Mouse (Mus musculus) limb, embryonic 10.5 days (tissue): ENCODE results near the gene Plk3. TPM values are rescaled to one million over a fixed set of nuclear protein-coding genes. Genes with fewer than 3 reads are reported as not detected.

ENCODE experiments used
- DNase-seq: peaks from one replicate; pipeline ENCODE4 v3.0.0-alpha.2; 2017; ENCODE audit warnings: low spot score
- H3K27ac ChIP-seq: fragments of 300-500 bp; sonication (generic); 2 replicates; pipeline ENCODE4 v1.5.1; 2016; ENCODE audit warnings: mild to moderate bottlenecking
- H3K27me3 ChIP-seq: fragments of 300-500 bp; sonication (generic); 2 replicates; pipeline ENCODE4 v1.6.1; 2016; ENCODE audit warnings: low read depth, mild to moderate bottlenecking; ENCODE audit not compliant: poor library complexity, severe bottlenecking
- H3K36me3 ChIP-seq: fragments of 300-500 bp; sonication (generic); 2 replicates; pipeline ENCODE4 v1.6.1; 2016; ENCODE audit warnings: mild to moderate bottlenecking, moderate library complexity
- H3K4me1 ChIP-seq: fragments of 300-500 bp; sonication (generic); 2 replicates; pipeline ENCODE4 v1.6.1; 2016
- H3K4me3 ChIP-seq: fragments of 300-500 bp; sonication (generic); 2 replicates; pipeline ENCODE4 v1.5.1; 2016; ENCODE audit warnings: mild to moderate bottlenecking, moderate library complexity
- H3K9me3 ChIP-seq: fragments of 300-500 bp; sonication (generic); replicated peaks from 2 replicates; pipeline ENCODE4 v1.6.1; 2016; ENCODE audit warnings: mild to moderate bottlenecking
- WGBS: fragments of 180-500 bp; shearing (Covaris S2); methylation state at CpG from one replicate; pipeline ENCODE4 v1.1.7; 2016; 5-methylcytosine and 5-hydroxymethylcytosine counted together
- polyA plus RNA-seq: library from polyadenylated mRNA; unstranded; fragments of >200 nt; fragmentation: Nextera tagmentation; extraction: Ambion mirVana; gene quantifications from 2 replicates; pipeline ENCODE4 v1.2.1, GENCODE M21; 2016

Gene Plk3
- polyA plus RNA-seq, 1 experiment from 2014 or later, result 2.5 TPM

GRCm38 (mm10) chr4:117132794-117133143 lies 994 bp downstream of the Plk3 start:
- Histone ChIP-seq H3K27ac (no peak overlapping the region), H3K36me3 (peaks cover 26% of the 10 kb centered on the region), H3K4me1 (peaks cover 35% of the 10 kb centered on the region), H3K4me3 (peak overlapping the region; percentile 69), H3K9me3 (no peaks in the 10 kb centered on the region), H3K27me3 (peaks cover 35% of the 10 kb centered on the region)
- no peak for DNase-seq
- WGBS, result 11% methylated on average over 11 of the region's 11 CpGs

GRCm38 (mm10) chr4:117131890-117132793 lies 1.6 kb downstream of the Plk3 start:
- Histone ChIP-seq H3K36me3 (peaks cover 26% of the 10 kb centered on the region), H3K4me3 (peak overlapping the region; percentile 69; the same call in 1 of the 2 replicates), H3K27me3 (peaks cover 35% of the 10 kb centered on the region), H3K4me1 (peaks cover 35% of the 10 kb centered on the region), H3K27ac (no peak overlapping the region), H3K9me3 (no peaks in the 10 kb centered on the region)
- DNase-seq, result no peak
- 23% methylated on average over 7 of the region's 7 CpGs for WGBS

GRCm38 (mm10) chr4:117131198-117131597 lies 2.6 kb downstream of the Plk3 start:
- H3K4me3 ChIP-seq, result no peak overlapping the region
- 80% methylated on average over 6 of the region's 6 CpGs for WGBS
- peaks cover 26% of the 10 kb centered on the region for H3K36me3 ChIP-seq
- peaks cover 38% of the 10 kb centered on the region for H3K4me1 ChIP-seq
- peaks cover 35% of the 10 kb centered on the region for H3K27me3 ChIP-seq
- no peak for DNase-seq
- no peak overlapping the region for H3K27ac ChIP-seq
- H3K9me3 ChIP-seq, result no peaks in the 10 kb centered on the region

- peaks cover 35% of the 10 kb centered on the region for H3K27me3 ChIP-seq
- DNase-seq, result no peak
- H3K4me1 ChIP-seq, result peaks cover 38% of the 10 kb centered on the region
- peaks cover 26% of the 10 kb centered on the region for H3K36me3 ChIP-seq
- no peak overlapping the region for H3K4me3 ChIP-seq
- H3K27ac ChIP-seq, result no peak overlapping the region
- H3K9me3 ChIP-seq, result no peaks in the 10 kb centered on the region
- 70% methylated on average over 6 of the region's 6 CpGs for WGBS
Measured at GRCm38 (mm10) chr4:117130790-117131189, 3.0 kb downstream of the Plk3 start.

- Histone ChIP-seq H3K27ac (no peak overlapping the region), H3K4me1 (peaks cover 45% of the 10 kb centered on the region), H3K9me3 (no peaks in the 10 kb centered on the region), H3K27me3 (peaks cover 30% of the 10 kb centered on the region), H3K4me3 (no peak overlapping the region), H3K36me3 (peaks cover 26% of the 10 kb centered on the region)
- 89% methylated on average over 33 of the region's 33 CpGs for WGBS
- no peak for DNase-seq
Measured at GRCm38 (mm10) chr4:117127991-117128686, 5.6 kb downstream of the Plk3 start.

GRCm38 (mm10) chr4:117126675-117127290 lies 7.0 kb downstream of the Plk3 start, which contains the start of gene Tctex1d4:
Gene Tctex1d4, plus strand, starts transcription at chr4:117126794.
- peak within 1 kb of the TSS; percentile 4; the same call in 1 of the 2 replicates for H3K4me3 ChIP-seq
- 86% methylated on average over 9 of the region's 9 CpGs for WGBS

GRCm38 (mm10) chr4:117125910-117126674 lies 7.7 kb downstream of the Plk3 start:
- Histone ChIP-seq H3K4me1 (peaks cover 33% of the 10 kb centered on the region), H3K9me3 (no peaks in the 10 kb centered on the region), H3K36me3 (peaks cover 26% of the 10 kb centered on the region), H3K27me3 (peaks cover 10% of the 10 kb centered on the region), H3K27ac (peak overlapping the region; percentile 78), H3K4me3 (peak overlapping the region; percentile 4; the same call in 1 of the 2 replicates)
- WGBS, result 41% methylated on average over 15 of the region's 15 CpGs
- DNase-seq, result no peak

More at GRCm38 (mm10) chr4:117126675-117127290, 7.0 kb downstream of the Plk3 start, which contains the start of gene Tctex1d4:
- DNase-seq, result no peak
- H3K36me3 ChIP-seq, result peaks cover 26% of the 10 kb centered on the region
- peak within 1 kb of the TSS; percentile 78 for H3K27ac ChIP-seq
- H3K27me3 ChIP-seq, result peaks cover 17% of the 10 kb centered on the region
- peaks cover 31% of the 10 kb centered on the region for H3K4me1 ChIP-seq
- H3K9me3 ChIP-seq, result no peaks in the 10 kb centered on the region

- Histone ChIP-seq H3K27me3 (peaks cover 3% of the 10 kb centered on the region; the same call in 1 of the 2 replicates), H3K4me1 (peaks cover 37% of the 10 kb centered on the region), H3K36me3 (peaks cover 19% of the 10 kb centered on the region), H3K9me3 (no peaks in the 10 kb centered on the region), H3K27ac (peak within 1 kb of the TSS; percentile 78), H3K4me3 (peak within 1 kb of the TSS; percentile 4; the same call in 1 of the 2 replicates)
- 35% methylated on average over 8 of the region's 8 CpGs for WGBS
- DNase-seq, result no peak
Measured at GRCm38 (mm10) chr4:117125348-117125909, 8.3 kb downstream of the Plk3 start, which contains the start of gene Btbd19. Gene Btbd19, minus strand, starts transcription at chr4:117125725.

- H3K9me3 ChIP-seq, result no peaks in the 10 kb centered on the region
- H3K4me3 ChIP-seq, result no peak overlapping the region
- no peak for DNase-seq
- peaks cover 41% of the 10 kb centered on the region for H3K4me1 ChIP-seq
- H3K36me3 ChIP-seq, result peaks cover 14% of the 10 kb centered on the region
- 74% methylated on average over 14 of the region's 14 CpGs for WGBS
- peak overlapping the region; percentile 78 for H3K27ac ChIP-seq
- no peaks in the 10 kb centered on the region for H3K27me3 ChIP-seq
Measured at GRCm38 (mm10) chr4:117124518-117125347, 9.0 kb downstream of the Plk3 start.

- Histone ChIP-seq H3K36me3 (peaks cover 12% of the 10 kb centered on the region), H3K4me3 (no peak overlapping the region), H3K27ac (peak overlapping the region; percentile 78; the same call in 1 of the 2 replicates), H3K4me1 (peaks cover 43% of the 10 kb centered on the region), H3K27me3 (no peaks in the 10 kb centered on the region), H3K9me3 (no peaks in the 10 kb centered on the region)
- 89% methylated on average over 3 of the region's 3 CpGs for WGBS
- no peak for DNase-seq
Measured at GRCm38 (mm10) chr4:117124218-117124517, 9.6 kb downstream of the Plk3 start.

GRCm38 (mm10) chr4:117123546-117124217 lies 10.1 kb downstream of the Plk3 start:
- no peak for DNase-seq
- 82% methylated on average over 8 of the region's 9 CpGs for WGBS
- Histone ChIP-seq H3K27me3 (no peaks in the 10 kb centered on the region), H3K36me3 (peaks cover 7% of the 10 kb centered on the region), H3K4me1 (peaks cover 43% of the 10 kb centered on the region), H3K27ac (no peak overlapping the region), H3K9me3 (no peaks in the 10 kb centered on the region), H3K4me3 (no peak overlapping the region)
